Mouse (Mus musculus): ENCODE measurements at regions not wholly inside any gene's neighbourhood (a gene's known extent, or its start where the extent isn't known, plus 50 kb on each side); places are given as distances from the start of the nearest gene placed in this dataset.
A peak's percentile ranks its signal among the peaks of the same experiment; 100 is the strongest.

DNA sequence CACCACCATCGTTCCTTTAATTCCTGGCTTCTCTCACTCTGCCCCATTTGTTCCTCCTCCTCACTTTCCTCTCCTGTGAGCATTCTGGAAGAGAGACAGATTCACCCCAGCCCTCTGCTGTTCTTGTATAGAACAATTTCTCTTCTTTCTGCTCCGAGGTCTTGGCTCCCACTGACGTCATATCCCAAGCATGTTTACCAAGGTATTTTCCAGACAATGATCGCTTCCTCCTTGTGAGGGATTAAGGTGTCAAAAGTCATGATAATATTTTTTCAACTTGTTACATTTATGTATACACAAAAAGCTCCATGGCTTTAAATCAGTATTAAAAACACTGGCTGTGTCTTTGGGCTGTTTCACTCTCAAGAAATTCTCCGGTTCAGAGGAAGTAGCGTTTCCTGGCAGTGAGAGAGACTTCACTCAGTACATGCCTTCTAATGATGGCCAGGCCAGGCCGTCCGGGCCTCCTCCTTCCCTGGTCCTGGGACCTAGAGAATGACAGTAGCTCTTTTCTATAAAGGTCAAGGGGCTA is 142.4 kb upstream of the Spdl1 start:
- peak; percentile 18 to 44 for DNase-seq

DNA sequence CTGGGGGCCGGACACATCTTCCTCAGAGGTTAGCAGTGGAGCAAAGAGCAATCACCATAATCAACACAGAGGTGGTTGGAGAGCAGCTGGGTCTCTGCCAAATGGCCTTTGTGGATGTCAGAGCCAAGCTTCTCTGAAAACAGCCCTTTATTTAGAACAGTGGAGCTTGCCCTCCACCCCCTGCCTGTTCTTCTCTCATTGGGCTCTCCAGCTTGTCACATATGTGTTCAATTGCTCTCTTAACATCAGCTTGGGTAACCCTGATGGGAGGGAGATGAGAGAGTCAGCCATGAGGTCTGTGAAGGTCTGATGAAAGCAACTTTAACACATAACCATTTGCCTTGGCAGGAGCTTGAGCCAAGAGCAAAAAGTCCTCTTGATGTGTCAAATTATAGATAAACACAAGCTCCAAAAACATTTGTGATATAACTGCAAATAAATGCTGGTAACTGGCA is 140.1 kb upstream of the Spdl1 start:
- peak; percentile 21 to 38 for DNase-seq

- no peak for DNase-seq
Measured at GRCm38 (mm10) chr11:34973012-34973411, 139.6 kb upstream of the Spdl1 start.

DNA sequence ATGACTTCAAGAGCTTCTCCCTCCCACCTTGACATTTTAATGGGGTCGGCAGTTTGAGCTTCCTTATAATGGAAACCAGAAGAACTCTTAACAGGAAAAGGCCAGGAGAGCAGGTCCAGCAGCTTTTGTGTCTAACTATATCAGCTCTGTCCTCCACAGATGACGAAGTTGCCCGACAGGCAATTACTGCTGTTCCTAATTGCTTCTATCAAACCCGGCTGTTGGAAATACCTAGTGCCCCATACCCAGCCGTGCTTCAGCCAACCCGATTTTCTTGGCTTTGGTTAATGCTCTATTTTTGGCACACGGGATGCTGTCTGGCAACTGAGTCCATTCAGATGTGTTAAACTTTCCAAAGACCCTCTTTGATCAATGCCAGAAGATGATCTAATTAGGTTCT is 125.8 kb upstream of the Spdl1 start:
- no peak for DNase-seq

DNA sequence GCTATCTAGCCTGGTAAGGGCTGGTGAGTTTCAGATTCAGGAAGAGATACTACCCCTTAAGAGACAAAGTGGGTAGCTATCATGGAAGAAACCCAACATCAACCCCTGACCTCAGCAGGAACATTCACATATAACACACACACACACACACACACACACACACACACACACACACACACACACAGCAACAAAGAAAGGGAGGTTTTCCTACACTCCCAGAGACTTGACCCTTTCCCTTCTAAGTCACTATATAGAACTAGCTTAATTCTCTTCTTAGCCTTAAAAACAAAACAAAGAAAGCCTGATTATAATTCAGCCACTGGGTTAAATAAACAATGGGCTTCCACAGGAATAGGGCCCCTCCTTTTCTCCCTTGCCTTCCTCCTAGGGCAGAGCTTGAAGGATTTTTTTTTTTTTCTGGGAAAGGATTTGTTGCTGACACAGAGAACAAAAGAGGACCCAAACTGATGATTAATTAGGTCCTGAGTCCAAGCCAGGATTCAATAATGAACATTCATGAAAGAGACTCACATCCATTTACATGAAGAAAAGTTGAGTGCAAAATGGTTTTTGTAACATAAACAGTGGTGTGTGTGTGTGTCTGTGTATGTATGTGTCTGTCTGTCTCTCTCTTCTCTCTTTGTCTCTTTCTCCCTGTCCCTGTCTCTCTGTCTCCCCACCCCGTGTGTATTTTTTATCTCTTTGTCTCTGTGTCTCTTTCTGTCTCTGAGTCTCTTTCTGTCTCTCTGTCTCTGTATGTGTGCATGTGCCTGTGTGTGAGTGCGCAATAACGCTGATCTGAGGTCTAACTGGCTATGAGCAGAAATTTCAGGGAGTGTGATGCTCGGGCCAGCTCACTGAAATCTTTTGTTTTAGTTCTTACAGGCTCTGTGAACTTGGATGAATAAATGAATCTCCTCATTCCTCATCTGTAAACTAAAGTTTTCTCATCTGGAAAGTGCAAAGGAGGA is 108.3 kb upstream of the Spdl1 start:
- peak in 1 of 2 experiments; percentile 6 for DNase-seq

DNA sequence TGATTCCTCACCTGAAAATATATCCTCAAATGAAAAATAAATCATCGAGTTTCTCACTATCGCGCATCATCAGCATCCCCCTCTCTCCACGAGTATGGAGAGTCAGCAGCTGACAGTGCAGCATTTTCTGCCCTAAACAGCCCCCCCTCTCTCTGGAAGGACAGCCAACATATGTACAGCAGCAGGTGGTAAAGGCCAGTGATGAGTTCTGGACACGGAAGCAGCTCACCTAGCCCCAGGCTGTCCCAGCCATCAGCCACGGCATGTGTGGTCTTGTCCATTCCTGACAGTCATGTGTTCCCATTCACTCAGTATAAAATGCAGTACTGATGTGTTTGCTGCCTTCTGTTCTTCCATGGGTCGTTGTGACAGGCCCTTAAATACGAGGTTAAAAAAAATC is 106.7 kb upstream of the Spdl1 start:
- DNase-seq = no peak

DNA sequence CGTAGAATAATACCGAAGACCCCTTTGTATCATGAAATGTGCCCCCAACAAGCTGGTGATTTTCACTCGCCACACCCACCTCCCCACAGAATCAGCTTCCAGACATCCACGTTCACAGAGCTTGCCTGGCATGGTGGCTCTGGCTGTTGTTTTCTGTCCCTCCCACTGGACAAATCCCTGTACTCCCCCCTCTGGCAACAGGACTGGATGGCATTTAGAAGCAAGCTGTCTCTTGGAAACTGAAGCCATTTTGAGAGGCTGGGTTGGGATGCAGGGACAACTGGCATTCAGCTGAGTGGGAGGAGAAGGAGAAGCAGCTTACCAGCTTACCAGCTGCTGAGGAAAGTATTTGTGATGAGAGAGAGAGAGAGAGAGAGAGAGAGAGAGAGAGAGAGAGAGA is 105.6 kb upstream of the Spdl1 start:
- no peak for DNase-seq

- no peak for DNase-seq
Measured at GRCm38 (mm10) chr11:34932191-34932590, 98.8 kb upstream of the Spdl1 start.

- no peak for DNase-seq
Measured at GRCm38 (mm10) chr11:34917175-34917574, 83.7 kb upstream of the Spdl1 start.

DNA sequence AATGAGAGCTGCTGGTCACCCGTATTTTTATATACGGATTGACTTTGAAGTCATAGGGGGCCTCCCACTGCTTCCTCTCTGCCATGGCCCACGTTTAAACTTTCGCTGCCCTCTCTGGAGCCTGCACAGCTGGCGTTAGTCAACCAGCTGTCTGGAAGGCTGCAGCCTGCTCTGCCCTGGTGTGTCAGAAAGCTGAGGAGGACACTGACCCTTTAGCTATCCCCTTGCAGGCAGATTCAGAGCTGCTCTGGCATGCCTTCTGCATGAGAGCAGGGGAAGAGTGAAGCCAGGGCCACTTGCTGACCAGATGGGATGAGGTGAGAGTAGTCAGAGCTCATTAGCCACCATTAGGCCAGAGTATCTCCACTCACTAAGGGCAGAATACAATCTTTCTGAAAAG is 76.4 kb upstream of the Spdl1 start:
- peak; percentile 39 to 55 for DNase-seq

DNA sequence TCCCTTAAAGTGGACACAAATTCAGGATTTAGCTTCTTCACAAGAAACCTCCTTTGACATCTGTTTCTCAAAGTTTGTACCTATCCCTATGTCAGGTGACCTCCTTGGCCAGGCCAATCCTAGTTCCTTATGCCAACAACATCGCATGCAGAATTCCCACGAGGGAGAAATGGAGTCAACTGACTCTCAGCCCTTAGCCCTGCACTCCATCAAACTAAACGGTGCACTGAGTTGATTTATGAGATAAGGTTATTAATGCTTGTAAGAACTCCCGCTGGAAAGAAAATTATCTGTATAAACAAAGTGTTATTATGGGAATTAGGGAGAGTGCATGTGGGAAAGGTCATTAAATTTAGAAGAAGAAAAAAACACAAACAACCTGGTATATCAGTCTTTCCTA is 70.8 kb upstream of the Spdl1 start:
- no peak for DNase-seq

DNA sequence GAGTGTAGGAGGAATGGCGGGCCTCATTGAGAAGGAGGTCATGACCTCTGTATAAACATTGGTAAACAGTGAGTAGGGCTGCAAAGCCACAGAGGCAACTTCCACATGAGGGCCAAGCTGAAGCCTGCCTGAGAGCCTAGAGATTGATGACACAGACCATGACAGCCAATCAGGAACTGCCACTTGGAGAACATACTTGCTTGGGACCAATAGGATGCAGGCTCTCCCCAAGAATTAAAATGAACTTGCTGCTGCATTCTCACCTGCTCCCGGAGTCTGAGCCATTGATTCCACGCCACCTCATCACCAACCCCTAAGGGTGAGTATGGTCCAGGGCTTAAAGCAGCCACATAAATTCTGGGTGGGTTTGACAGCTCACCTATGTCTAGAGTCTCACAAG is 66.0 kb upstream of the Spdl1 start:
- DNase-seq = peak; percentile 10 to 35

- no peak for DNase-seq
Measured at GRCm38 (mm10) chr11:34895624-34896023, 62.2 kb upstream of the Spdl1 start.

DNA sequence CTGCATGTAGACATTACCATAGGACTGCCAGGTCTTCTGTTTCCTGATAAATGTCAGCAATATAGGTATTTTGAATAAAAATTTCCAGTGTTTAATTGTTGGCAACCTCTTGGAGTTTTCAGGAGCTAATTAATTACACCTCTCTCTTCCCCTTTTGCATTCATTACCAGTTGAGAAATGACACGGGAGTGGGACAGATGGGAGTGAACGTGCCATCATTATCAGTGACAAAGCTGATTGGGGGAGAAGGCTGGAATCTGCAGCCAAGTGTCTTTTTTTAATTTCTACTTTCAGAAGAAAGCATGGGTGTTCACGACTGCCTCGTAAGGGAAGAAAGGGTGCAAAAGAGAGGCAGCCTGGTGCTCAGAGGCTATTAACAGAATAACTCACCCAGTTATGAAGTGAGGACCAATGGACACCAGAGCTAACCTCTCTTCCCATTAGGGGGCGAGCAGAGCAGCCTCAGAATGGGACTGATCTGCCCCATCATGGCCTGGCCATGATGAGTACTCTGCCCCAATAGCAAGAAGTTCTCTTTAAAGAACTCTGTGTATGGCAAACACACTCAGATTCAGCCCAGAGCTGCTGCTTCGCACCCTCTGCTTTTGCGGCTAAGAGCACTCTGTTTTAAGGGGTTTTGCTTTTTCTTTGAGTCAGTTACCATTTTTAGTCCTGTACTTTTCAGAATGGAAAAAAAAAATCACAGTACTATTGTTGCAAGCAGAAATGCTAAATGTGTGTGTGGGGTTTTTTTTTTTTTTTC is 55.1 kb upstream of the Spdl1 start:
- DNase-seq = no peak

DNA sequence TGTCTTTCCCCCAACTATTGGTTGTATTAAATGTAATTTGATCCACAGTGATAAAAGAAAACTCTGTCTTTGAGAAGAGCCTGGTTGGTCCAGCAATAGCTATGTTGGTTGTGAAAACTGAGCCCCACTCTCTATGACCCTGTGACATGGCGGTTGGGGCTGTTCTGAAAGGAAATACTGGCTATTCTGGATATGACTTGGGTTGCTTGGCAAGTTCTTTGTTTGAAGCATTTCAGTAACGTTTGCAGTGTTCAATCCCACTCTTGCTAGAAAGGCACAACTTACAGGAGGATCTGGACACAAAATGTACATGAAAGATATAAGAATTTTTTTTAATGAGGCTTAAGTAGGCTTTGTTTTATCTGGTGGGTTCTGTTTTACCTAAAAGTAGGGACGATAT is 54.1 kb upstream of the Spdl1 start:
- no peak for DNase-seq
